Mouse (Mus musculus) adrenal gland, postnatal 14 days (tissue): ENCODE measurements at regions not wholly inside any gene's neighbourhood (a gene's known extent, or its start where the extent isn't known, plus 50 kb on each side); places are given as distances from the start of the nearest gene placed in this dataset.
"Not testable (repeated sequence)": the region's sequence is repeated elsewhere in the genome, so short reads cannot be mapped to it uniquely, and the experiment has no call there.

Experiments used
- DNase-seq: peaks from one replicate; pipeline ENCODE4 v3.0.0; 2021; ENCODE audit warnings: mixed read lengths

DNA sequence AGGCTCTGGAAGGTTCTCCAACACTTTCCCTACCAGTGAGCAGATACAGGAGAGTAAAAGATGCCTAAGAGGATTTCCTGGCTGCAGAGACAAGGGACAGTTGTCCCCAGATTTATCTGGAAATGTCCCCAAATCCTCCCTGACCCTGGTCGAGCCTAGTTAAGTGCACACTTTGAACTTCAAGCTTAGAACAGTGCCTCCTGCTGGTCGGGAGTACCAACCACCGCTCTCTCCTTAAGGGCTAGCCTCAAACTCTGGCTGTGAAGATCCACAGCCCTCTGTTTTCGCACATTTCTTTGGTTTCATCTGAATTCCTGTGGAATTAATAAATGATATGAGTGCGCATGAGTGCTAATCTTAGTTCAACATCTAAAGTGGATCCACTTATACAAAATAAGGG, 146.1 kb upstream of the Sfswap start:
- peak; percentile 14 for DNase-seq

DNA sequence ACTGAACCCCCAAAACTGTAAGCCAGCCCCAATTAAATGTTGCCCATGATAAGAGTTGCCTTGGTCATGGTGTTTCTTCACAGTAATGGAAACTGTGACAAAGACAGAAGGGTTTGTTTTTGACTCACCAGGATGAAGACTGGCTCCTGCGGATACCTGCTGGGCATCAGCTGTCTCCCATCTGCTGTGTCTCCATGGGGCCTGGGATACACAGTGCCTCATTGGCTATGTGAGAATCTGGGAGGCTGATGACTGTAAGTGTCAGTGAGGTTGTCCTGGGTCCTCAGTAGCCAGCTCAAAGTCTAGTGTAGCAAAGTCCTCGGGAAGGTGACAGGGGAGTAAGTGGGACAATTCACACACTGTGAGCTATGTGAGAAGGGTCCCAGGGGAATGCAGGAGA, 139.5 kb upstream of the Sfswap start:
- DNase-seq: no peak

- no peak for DNase-seq
These were observed 137.8 kb upstream of the Sfswap start for GRCm38 (mm10) chr5:129363189-129363588.

- no peak for DNase-seq
These were observed 136.0 kb upstream of the Sfswap start for GRCm38 (mm10) chr5:129365026-129365425.

GRCm38 (mm10) chr5:129367266-129367665, 133.8 kb upstream of the Sfswap start:
- no peak for DNase-seq

- DNase-seq: no peak
These were observed 120.2 kb upstream of the Sfswap start for GRCm38 (mm10) chr5:129380861-129381260.

DNA sequence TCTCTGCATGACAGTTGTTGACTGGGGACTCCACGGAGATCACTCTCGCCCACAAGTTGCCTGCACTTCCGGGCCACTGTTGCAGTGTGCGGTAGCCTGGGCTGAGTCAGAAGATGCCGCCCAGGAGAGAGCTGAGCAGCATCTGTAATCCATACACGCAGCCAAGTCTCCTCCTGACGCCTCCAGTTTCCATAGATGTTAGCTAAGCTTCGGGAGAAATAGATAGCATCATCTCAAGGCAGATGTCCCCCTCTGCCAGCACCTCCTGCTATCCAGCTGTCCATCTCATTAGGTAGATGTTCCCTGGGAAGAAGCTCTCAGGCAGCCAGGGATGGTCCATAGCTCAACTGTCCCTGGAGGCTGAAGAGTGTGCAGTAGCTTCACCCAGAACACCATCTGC, 116.0 kb upstream of the Sfswap start:
- DNase-seq: no peak

DNA sequence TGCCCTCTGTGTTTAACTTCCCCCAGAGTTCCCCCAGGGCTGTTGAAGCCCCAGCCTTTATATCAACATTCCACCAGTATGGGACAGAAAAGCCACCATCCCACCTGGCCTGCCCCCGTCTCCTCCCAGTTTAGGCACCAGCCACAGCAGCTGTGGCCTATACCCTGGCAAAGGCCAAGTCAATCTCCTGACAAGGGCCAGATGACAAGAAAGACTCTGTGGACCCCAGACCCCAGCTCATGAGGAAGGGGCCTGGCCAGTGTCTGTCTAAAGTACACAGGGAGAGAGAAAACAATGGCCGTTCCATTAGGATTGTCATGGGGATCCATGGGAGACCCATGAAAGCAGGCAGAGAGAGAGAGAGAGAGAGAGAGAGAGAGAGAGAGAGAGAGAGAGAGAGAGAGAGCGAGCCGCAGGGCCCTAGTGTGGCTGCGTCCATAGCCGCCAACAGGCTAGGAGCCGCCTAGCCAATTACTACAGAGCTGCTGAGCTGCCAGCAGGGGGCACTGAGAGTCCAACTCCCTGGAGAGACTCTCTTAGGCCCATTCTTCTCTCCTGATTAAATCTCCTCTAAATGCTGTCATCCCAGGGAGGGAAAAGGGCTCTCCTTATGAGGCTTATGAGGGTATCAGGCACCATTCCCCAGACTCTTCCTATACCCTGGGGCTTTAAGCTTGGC, 114.9 kb upstream of the Sfswap start:
- not testable (repeated sequence) for DNase-seq

GRCm38 (mm10) chr5:129386671-129387070, 114.3 kb upstream of the Sfswap start:
- DNase-seq: not testable (repeated sequence)

DNA sequence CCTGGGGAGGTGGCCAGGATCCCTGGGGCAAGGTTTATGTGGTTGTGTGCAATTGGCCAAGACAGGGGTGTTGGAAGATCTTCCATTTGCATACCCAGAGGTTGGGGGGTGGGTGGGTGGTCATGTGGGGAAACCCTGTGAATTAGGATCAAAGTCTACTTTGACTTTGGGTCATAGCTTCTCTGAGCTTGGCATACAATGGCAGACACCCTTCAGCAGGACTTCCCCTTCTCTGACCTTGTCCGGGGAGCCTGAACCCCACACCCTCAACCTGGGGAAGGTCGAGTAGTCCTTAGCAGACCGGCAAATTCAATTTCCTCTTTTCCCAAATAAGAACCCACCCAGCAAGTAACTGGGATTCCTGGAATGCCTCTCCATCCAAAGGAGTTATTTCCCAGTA, 113.7 kb upstream of the Sfswap start:
- no peak for DNase-seq

DNA sequence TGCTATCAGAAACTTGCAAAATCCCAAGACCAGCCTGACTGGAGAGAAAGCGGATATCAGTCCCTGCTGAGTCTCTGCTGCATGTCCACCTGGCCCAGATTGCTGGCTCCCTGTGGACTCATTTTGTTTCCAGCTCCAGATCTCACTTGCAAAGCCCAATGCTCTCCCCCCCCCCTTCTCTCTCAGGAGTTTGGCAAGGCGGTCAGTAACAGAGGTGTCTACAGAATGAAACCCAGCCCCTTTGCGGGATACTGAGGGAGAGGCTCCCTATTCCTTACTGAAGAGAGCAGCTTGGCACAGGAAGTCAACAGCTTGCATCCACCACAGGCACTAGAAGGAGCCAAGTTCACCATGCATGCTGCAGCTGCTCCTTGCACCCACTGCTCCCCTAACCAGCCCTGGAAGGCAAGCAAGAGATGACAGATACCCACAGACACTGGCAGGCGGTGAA, 110.1 kb upstream of the Sfswap start:
- no peak for DNase-seq

DNA sequence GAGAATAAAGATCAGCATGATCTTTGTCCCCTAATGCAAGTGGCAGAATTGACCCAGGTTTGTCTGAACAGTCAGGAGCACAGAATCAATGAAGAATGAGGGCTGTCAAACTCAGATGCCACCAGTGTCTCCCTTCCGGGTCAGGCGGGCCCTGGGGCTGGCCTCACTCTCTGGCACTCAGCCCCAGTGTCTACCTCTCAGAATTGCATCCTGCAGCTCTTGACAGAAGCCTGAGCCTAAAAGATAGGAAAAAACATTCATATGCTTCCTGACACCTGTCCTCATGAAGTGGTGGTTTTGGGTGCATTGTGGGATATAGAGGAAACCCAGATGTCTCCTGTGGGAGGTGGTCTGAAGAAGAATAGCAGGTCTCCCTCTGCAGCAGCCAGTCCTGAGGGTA, 107.9 kb upstream of the Sfswap start:
- no peak for DNase-seq

DNA sequence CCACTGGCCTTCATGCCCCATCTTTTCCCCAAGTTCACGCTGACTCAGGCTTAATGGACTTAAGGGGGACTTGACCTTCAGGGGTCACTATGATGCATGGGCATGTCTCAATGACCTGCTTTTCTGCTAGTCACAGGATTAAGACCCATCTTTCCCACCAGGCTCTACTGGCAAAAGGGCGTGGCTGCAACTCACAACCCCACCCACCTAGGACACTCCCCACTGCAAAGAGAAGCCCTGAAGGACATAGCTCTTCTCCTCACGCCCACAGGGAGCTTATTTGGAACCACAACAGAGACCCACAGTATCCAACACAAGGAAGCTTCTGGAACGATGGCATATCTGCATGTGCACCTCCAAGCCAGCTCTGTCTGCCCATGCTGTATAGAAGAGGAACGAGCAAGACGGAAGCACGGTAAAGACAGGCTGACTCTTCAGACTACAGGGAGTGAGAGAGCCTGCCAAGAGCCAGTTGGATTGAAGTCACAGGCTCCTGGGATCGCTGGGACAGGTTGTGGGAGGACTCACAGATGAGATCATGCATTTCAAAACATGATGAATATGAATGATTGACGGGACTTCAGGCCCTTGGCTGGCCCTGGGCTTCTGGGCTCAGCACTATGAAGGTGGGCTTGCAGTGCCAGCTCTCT, 107.3 kb upstream of the Sfswap start:
- peak; percentile 24 for DNase-seq

- DNase-seq: no peak
These were observed 106.6 kb upstream of the Sfswap start for GRCm38 (mm10) chr5:129394416-129394815.

DNA sequence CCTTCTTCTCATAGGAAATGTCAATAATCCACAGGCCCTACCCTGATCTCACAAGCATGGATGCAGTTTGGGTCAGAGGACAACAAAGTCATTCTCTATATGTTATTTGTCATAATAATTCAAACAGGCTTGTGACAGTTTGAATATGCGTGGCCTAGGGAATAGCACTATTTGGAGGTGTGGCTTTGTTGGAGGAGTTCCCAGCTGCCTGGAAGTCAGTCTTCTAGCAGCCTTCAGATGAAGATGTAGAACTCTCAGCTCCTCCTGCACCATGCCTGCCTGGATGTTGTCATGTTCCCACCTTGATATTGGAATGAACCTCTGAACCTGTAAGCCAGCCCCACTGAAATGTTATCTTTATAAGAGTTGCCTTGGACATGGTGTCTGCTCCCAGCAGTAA, 103.7 kb upstream of the Sfswap start:
- no peak for DNase-seq

GRCm38 (mm10) chr5:129406259-129406658, 94.8 kb upstream of the Sfswap start:
- DNase-seq: no peak

DNA sequence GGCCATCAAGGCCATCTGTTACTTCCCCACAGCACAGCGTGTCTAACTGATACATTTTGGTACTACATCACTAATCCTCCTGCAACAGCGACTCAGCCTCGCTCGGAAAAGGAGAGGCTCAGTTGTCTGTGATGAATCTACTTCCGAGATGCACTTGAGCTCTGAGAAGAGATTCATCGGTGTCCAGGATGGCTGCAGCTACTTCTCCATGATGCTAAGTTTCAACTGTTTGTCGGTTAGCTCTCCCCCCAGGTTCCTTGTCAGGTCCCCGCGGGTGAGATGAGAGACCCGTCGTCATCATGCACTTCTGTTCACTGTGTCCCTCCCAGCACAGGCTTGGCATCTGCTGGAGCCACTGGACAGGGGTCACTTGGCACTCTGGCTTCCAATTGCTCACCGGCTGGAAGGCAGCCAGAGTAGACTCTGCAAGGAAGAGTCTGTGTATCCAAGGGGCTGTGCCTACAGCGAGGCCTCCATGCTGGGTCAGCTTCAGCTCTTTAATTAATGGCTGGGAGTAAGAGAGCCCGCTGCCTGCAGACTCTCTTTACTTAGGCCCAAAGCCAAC, 91.5 kb upstream of the Sfswap start:
- DNase-seq: peak; percentile 75

GRCm38 (mm10) chr5:129412161-129412560, 88.9 kb upstream of the Sfswap start:
- no peak for DNase-seq

DNA sequence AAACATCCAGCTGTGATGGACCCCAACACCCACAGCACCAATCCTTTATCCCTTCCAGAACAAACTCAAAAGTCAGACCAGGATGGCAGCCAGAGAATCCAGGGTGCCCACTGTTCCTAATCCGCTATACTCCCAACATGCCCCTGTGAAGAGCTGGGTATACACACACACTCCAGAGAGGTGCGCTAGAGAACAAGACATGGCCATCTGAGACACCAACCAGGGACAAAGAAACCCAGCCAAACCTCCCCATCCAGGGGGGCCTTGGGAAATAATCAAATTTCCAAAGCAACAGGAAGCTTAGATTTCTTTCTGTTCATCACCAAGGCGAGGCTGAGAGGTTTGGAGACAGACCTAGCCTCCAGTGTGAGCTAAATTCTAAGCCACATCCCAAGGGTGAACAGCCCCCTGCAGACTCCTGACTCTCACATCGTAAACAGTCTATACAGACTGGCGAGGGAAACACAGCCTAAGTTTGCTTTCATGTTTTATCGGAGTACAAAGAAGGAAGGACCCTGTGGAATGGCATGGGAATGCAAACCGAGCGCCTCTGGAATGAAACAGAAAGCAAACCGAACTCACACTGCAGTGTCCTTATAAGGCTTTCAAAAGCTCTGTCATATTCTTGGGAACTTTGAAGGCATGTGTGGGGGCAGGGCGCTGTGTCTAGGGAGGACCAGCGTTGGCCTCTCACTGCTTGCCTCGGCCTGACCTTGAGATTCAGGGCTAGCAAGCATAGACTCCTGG, 85.9 kb upstream of the Sfswap start:
- DNase-seq: peak; percentile 27

- DNase-seq: peak; percentile 22
These were observed 84.6 kb upstream of the Sfswap start for GRCm38 (mm10) chr5:129416425-129416824.

- DNase-seq: no peak
These were observed 83.5 kb upstream of the Sfswap start for GRCm38 (mm10) chr5:129417516-129417915.

DNA sequence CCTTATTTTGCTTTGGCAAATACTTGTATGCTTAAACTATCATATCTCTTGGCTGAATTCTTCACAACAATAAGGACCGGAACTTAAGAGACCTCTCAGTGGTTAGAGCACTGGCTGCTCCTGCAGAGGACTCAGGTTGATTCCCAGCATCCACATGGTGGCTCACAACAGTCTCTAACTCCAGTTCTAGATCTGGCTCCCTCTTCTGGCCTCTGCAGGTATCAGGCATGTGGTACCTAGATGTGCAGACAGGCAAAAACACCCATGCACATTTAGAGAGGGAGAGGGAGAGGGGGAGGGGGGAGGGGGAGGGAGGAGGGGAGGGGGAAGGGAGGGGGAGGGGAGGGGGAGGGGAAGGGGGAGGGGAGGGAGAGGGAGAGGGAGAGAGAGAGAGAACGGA, 80.0 kb upstream of the Sfswap start:
- DNase-seq: no peak

DNA sequence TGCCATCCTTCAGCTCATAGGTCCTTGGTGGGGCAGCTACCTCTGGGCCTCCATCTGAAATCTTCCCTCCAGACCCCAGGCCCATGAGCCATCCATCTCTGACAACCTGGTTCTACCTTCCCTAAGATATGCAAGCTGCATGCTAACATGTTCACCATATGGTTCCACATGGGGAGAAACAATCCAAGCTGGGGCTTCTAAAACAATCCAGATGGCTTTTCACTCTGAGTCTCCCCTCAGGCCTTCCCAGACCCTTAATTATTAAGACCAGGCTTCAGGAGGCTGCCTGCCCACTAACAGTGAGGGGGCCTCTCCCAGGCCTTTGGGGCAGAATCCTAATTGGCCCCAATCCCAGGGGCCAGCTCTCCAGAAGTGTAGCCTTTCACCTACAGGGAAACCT, 71.1 kb upstream of the Sfswap start:
- no peak for DNase-seq
